Mouse (Mus musculus) lung, postnatal 0 days (tissue): ENCODE results near the gene Zwilch.
A peak's percentile ranks its signal among the peaks of the same experiment; 100 is the strongest.

Source experiments
- CTCF ChIP-seq: IDR thresholded peaks from 2 replicates; pipeline ENCODE4 v1.5.1; 2016; ENCODE audit warnings: antibody characterized with exemption, mild to moderate bottlenecking
- EP300 ChIP-seq: IDR thresholded peaks from 2 replicates; pipeline ENCODE4 v1.6.1; 2016; ENCODE audit warnings: antibody characterized with exemption, mild to moderate bottlenecking, control low read depth

DNA sequence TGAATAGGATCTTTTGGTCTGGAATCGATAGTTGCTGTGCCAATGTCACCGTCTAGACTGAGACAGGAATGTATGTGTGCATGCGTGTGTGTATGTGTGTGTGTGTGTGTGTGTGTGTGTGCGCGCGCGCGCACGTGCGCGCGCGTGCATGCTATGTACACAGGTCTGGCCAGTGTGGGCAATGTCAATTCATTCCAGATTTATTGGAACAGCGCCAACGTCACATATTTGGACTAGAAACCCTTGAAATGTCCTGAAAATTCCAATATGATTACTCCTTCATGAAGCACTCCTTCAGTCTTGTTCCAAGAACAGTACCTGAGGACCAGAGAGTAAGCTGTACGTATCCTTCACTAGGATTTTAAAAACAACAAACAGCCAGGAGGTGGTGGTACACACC is 62.4 kb downstream of the Zwilch start:
- no peak for TF ChIP-seq CTCF
- peak; percentile 77 for TF ChIP-seq EP300
